Mouse (Mus musculus): Measurements from ENCODE around the gene Tamm41. TPM values are rescaled to one million over a fixed set of nuclear protein-coding genes. Genes with fewer than 3 reads are reported as not detected.

The Tamm41 gene
- polyA plus RNA-seq, 2 experiments, result 16.0 to 27.3 TPM

- Histone ChIP-seq H3K9ac (replicated peaks) (no peak overlapping the region), H3K27me3 (ENCODE audit: control insufficient read depth, insufficient read depth, low read length) (no peaks in the 10 kb centered on the region), H3K4me2 (ENCODE audit: low read depth) (no peak overlapping the region), H3K36me3 (replicated peaks; ENCODE audit: control insufficient read depth, insufficient read depth, low read depth) (no peaks in the 10 kb centered on the region), H3K9me3 (ENCODE audit: control insufficient read depth, low read length) (no peaks in the 10 kb centered on the region), H3K4me3 (ENCODE audit: insufficient read depth in 1 of 2, low read depth in 2 of 2, low read length in 2 of 2) (no peak overlapping the region), H3K4me1 (replicated peaks; ENCODE audit: control insufficient read depth in 2 of 2, insufficient read depth in 2 of 2, low read length in 1 of 2) (no peaks in the 10 kb centered on the region), H3K27ac (no peak overlapping the region)
- ATAC-seq (ENCODE audit: insufficient read depth) (no peak), DNase-seq (ENCODE audit: low read depth in 3 of 3, low spot score in 3 of 3) (no peak)
- TF ChIP-seq CTCF (IDR thresholded peaks at IDR 0.05; ENCODE audit: low read depth) (no peak), EP300 (IDR thresholded peaks at IDR 0.05; ENCODE audit: low read depth) (no peak)
- 69% methylated on average over 8 of the region's 8 CpGs for WGBS (ENCODE audit: insufficient replicate concordance)
These were observed 32.3 kb downstream of the Tamm41 start for GRCm38 (mm10) chr6:115005351-115005890.

GRCm38 (mm10) chr6:115004636-115005035 is 33.0 kb downstream of the Tamm41 start:
- DNase-seq (ENCODE audit: low read depth in 3 of 3, low spot score in 3 of 3) (no peak), ATAC-seq (ENCODE audit: insufficient read depth) (no peak)
- Histone ChIP-seq H3K4me3 (ENCODE audit: insufficient read depth in 1 of 2, low read depth in 2 of 2, low read length in 2 of 2) (no peak overlapping the region), H3K9ac (replicated peaks) (no peak overlapping the region), H3K4me1 (replicated peaks; ENCODE audit: control insufficient read depth in 2 of 2, insufficient read depth in 2 of 2, low read length in 1 of 2) (no peaks in the 10 kb centered on the region), H3K27ac (no peak overlapping the region), H3K9me3 (ENCODE audit: control insufficient read depth, low read length) (no peaks in the 10 kb centered on the region), H3K36me3 (replicated peaks; ENCODE audit: control insufficient read depth, insufficient read depth, low read depth) (no peaks in the 10 kb centered on the region), H3K4me2 (ENCODE audit: low read depth) (no peak overlapping the region), H3K27me3 (ENCODE audit: control insufficient read depth, insufficient read depth, low read length) (no peaks in the 10 kb centered on the region)
- no peak for TF ChIP-seq EP300 (IDR thresholded peaks at IDR 0.05; ENCODE audit: low read depth)
- no peak for TF ChIP-seq CTCF (IDR thresholded peaks at IDR 0.05; ENCODE audit: low read depth)
- 81% methylated on average over 8 of the region's 8 CpGs for WGBS (ENCODE audit: insufficient replicate concordance)

- Histone ChIP-seq H3K4me3 (ENCODE audit: insufficient read depth in 1 of 2, low read depth in 2 of 2, low read length in 2 of 2) (no peak overlapping the region), H3K27me3 (ENCODE audit: control insufficient read depth, insufficient read depth, low read length) (no peaks in the 10 kb centered on the region), H3K9ac (replicated peaks) (no peak overlapping the region), H3K36me3 (replicated peaks; ENCODE audit: control insufficient read depth, insufficient read depth, low read depth) (no peaks in the 10 kb centered on the region), H3K27ac (no peak overlapping the region), H3K9me3 (ENCODE audit: control insufficient read depth, low read length) (no peaks in the 10 kb centered on the region), H3K4me2 (ENCODE audit: low read depth) (no peak overlapping the region), H3K4me1 (replicated peaks; ENCODE audit: control insufficient read depth in 2 of 2, insufficient read depth in 2 of 2, low read length in 1 of 2) (no peaks in the 10 kb centered on the region)
- TF ChIP-seq CTCF (IDR thresholded peaks at IDR 0.05; ENCODE audit: low read depth), result no peak
- TF ChIP-seq EP300 (IDR thresholded peaks at IDR 0.05; ENCODE audit: low read depth), result no peak
- WGBS (ENCODE audit: insufficient replicate concordance), result 58% methylated on average over 16 of the region's 16 CpGs
- ATAC-seq (ENCODE audit: insufficient read depth) (no peak), DNase-seq (ENCODE audit: low read depth in 3 of 3, low spot score in 3 of 3) (no peak)
These were observed 39.2 kb downstream of the Tamm41 start for GRCm38 (mm10) chr6:114998374-114999031.

GRCm38 (mm10) chr6:114997471-114997870 is 40.2 kb downstream of the Tamm41 start:
- Histone ChIP-seq H3K4me2 (ENCODE audit: low read depth) (no peak overlapping the region), H3K4me1 (replicated peaks; ENCODE audit: control insufficient read depth in 2 of 2, insufficient read depth in 2 of 2, low read length in 1 of 2) (no peaks in the 10 kb centered on the region), H3K36me3 (replicated peaks; ENCODE audit: control insufficient read depth, insufficient read depth, low read depth) (no peaks in the 10 kb centered on the region), H3K9me3 (ENCODE audit: control insufficient read depth, low read length) (no peaks in the 10 kb centered on the region), H3K27ac (no peak overlapping the region), H3K27me3 (ENCODE audit: control insufficient read depth, insufficient read depth, low read length) (no peaks in the 10 kb centered on the region), H3K4me3 (ENCODE audit: insufficient read depth in 1 of 2, low read depth in 2 of 2, low read length in 2 of 2) (no peak overlapping the region), H3K9ac (replicated peaks) (no peak overlapping the region)
- TF ChIP-seq CTCF (IDR thresholded peaks at IDR 0.05; ENCODE audit: low read depth) (no peak), EP300 (IDR thresholded peaks at IDR 0.05; ENCODE audit: low read depth) (no peak)
- DNase-seq (ENCODE audit: low read depth in 3 of 3, low spot score in 3 of 3) (no peak), ATAC-seq (ENCODE audit: insufficient read depth) (no peak)
- WGBS (ENCODE audit: insufficient replicate concordance), result 64% methylated on average over 5 of the region's 5 CpGs

- no peak overlapping the region for H3K4me2 ChIP-seq (ENCODE audit: low read depth)
- no peak overlapping the region for H3K9ac ChIP-seq (replicated peaks)
- no peak for TF ChIP-seq EP300 (IDR thresholded peaks at IDR 0.05; ENCODE audit: low read depth)
- no peak for TF ChIP-seq CTCF (IDR thresholded peaks at IDR 0.05; ENCODE audit: low read depth)
- no peaks in the 10 kb centered on the region for H3K27me3 ChIP-seq (ENCODE audit: control insufficient read depth, insufficient read depth, low read length)
- 70% methylated on average over 5 of the region's 5 CpGs for WGBS (ENCODE audit: insufficient replicate concordance)
- H3K27ac ChIP-seq, result no peak overlapping the region
- H3K9me3 ChIP-seq (ENCODE audit: control insufficient read depth, low read length), result no peaks in the 10 kb centered on the region
- no peak for ATAC-seq (ENCODE audit: insufficient read depth)
- H3K4me3 ChIP-seq (ENCODE audit: insufficient read depth in 1 of 2, low read depth in 2 of 2, low read length in 2 of 2), result no peak overlapping the region
- H3K4me1 ChIP-seq (replicated peaks; ENCODE audit: control insufficient read depth in 2 of 2, insufficient read depth in 2 of 2, low read length in 1 of 2), result no peaks in the 10 kb centered on the region
- no peaks in the 10 kb centered on the region for H3K36me3 ChIP-seq (replicated peaks; ENCODE audit: control insufficient read depth, insufficient read depth, low read depth)
- DNase-seq (ENCODE audit: low read depth in 3 of 3, low spot score in 3 of 3), result no peak
These were observed 40.8 kb downstream of the Tamm41 start for GRCm38 (mm10) chr6:114996910-114997309.
